Mouse (Mus musculus): ENCODE data around the gene Gm364.

GRCm38 (mm10) chrX:57433897-57434296, 24.9 kb downstream of the Gm364 start:
- TF ChIP-seq CTCF (IDR thresholded peaks at IDR 0.05; ENCODE audit: borderline replicate concordance, insufficient read depth, low read depth, low read length) (no peak), POLR2A (IDR thresholded peaks at IDR 0.05; ENCODE audit: borderline replicate concordance, insufficient read depth, low read length) (no peak)

Data from cerebellum, adult 2 months (tissue).